Mouse (Mus musculus) embryonic stem cell, embryonic (primary cell): ENCODE measurements around the gene Psmd12.

Source experiments
- CTCF ChIA-PET, 4 experiments: fragments of 300-600 bp in 2 of 4; fragments of 350-600 bp in 2 of 4; sonication (Branson Sonifier 250); formaldehyde crosslinking; loops; one replicate each; lab custom pipeline; 2022; ENCODE audit warnings: inconsistent platforms in 2 of 4; lab: Charles Lee
- POLR2A ChIA-PET, 4 experiments: fragments of 300-600 bp in 2 of 4; fragments of 350-600 bp in 2 of 4; sonication (Branson Sonifier 250); formaldehyde crosslinking; loops; one replicate each; lab custom pipeline; 2022; ENCODE audit warnings: antibody characterized with exemption in 4 of 4, inconsistent platforms in 1 of 4; lab: Charles Lee

Gene Psmd12

GRCm38 (mm10) chr11:107452053-107452452 lies 27.2 kb upstream of the Psmd12 start:
- CTCF ChIA-PET: interaction anchor here in 1 of 4 experiments (1.1 kb wide), 1 partner anchor 10 kb away, joined by 4 read pairs; no protein-coding TSS in a partner anchor
- POLR2A ChIA-PET: interaction anchor here in 3 of 4 experiments (0.6 to 7.1 kb wide), 9 partner anchors 8 to 61 kb away, joined by 3 to 92 read pairs (median 4); no protein-coding TSS in a partner anchor

GRCm38 (mm10) chr11:107454546-107455462 lies 24.5 kb upstream of the Psmd12 start:
- POLR2A ChIA-PET: interaction anchor here (0.5 to 2.4 kb wide), 28 partner anchors 8 to 1898 kb away, joined by 3 to 14 read pairs (median 4); partner anchors contain the start of gene Pitpnc1 (in 1 of the 4)
- CTCF ChIA-PET: interaction anchor here in 3 of 4 experiments (0.6 to 1.8 kb wide), 7 partner anchors 8 to 77 kb away, joined by 3 to 11 read pairs (median 5); no protein-coding TSS in a partner anchor

DNA sequence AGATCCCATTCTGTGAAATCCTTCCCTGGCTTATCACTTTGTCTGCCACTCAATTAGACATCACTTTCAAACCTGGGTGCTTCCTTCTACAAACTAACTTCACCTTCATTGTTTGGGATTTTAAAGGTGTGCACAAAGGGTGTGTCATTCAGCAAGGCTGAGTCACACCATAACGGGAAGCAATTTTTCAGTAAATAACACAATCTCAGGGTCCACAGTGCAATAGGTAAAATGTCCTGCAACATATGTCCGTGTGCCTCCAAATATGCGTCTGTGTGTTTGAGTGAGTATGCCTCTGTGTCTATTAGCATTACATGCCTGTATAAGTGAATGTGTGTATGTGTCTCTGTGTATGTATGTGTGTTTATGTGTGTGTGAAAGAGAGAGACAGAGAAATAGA lies 22.0 kb upstream of the Psmd12 start:
- ChIA-PET POLR2A (interaction anchor here in 3 of 4 experiments (0.6 to 8.1 kb wide), 6 partner anchors 7 to 71 kb away, joined by 3 to 92 read pairs (median 3); no protein-coding TSS in a partner anchor), CTCF (interaction anchor here in 1 of 4 experiments (1.4 kb wide), 1 partner anchor 13 kb away, joined by 3 read pairs; the partner anchor contains the start of gene Pitpnc1)

- ChIA-PET POLR2A (interaction anchor here in 3 of 4 experiments (0.6 to 8.1 kb wide), 13 partner anchors 8 to 184 kb away, joined by 3 to 92 read pairs (median 5); partner anchors contain the start of gene Pitpnc1 (in 1 of the 3)), CTCF (interaction anchor here in 2 of 4 experiments (1.4 to 5.8 kb wide), 2 partner anchors 12 to 72 kb away, joined by 3 to 71 read pairs; partner anchors contain the start of gene Pitpnc1 (in 1 of the 2))
Measured at GRCm38 (mm10) chr11:107458286-107458685, 21.0 kb upstream of the Psmd12 start.

DNA sequence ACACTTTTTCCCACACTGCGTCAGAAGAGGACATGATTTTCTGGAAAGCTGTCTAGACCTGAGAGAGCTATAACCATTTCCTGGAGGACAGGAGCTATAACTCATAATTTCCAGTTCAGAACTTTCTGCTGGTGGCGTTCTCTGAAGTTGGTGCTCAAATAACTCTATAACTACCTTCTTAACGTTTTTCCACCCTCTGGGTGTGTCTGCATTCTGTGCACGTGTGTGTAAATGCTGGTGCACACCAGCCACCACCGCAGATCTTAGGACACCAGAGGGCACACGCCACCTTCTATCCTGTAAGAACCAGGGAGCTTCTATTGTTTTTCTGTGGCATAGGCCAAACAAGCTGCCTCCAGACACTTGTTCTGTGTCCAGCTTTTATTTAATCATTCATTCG lies 20.3 kb upstream of the Psmd12 start:
- POLR2A ChIA-PET: interaction anchor here in 2 of 4 experiments (1.0 to 8.1 kb wide), 14 partner anchors 8 to 460 kb away, joined by 3 to 92 read pairs (median 4); partner anchors contain the start of genes Pitpnc1 (in 2 of the 2) and Kpna2 (in 1 of the 2)
- CTCF ChIA-PET: interaction anchor here in 3 of 4 experiments (0.6 to 5.8 kb wide), 6 partner anchors 10 to 79 kb away, joined by 3 to 71 read pairs (median 3); no protein-coding TSS in a partner anchor

GRCm38 (mm10) chr11:107459828-107460227 lies 19.5 kb upstream of the Psmd12 start:
- ChIA-PET CTCF (interaction anchor here in 2 of 4 experiments (0.7 to 5.8 kb wide), 5 partner anchors 10 to 140 kb away, joined by 3 to 71 read pairs (median 3); no protein-coding TSS in a partner anchor), POLR2A (interaction anchor here in 2 of 4 experiments (0.5 to 8.1 kb wide), 12 partner anchors 9 to 460 kb away, joined by 3 to 92 read pairs (median 4); partner anchors contain the start of genes Pitpnc1 (in 2 of the 2) and Kpna2 (in 1 of the 2))

DNA sequence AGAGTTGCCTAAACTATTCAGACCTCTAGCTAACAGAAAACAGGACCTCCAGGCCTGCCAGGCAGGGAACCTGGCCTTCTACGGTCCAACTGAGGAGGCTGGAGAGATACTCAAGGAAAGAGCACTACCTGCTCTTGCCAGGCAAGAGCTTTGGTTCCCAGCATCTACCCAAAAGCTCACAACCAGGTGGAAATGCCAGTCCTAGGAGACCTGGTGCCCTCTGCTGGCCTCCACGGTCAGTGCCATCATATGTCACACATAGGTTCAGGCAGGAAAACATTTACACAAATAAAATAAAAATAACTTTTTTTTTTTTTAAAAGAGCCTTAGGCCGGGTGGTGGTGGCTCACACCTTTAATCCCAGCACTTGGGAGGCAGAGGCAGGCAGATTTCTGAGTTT lies 16.8 kb upstream of the Psmd12 start:
- POLR2A ChIA-PET: interaction anchor here (0.5 to 8.1 kb wide), 27 partner anchors 8 to 463 kb away, joined by 3 to 92 read pairs (median 4); partner anchors contain the start of genes Kpna2 (in 1 of the 4), Pitpnc1 (in 1 of the 4) and Psmd12 (in 1 of the 4)

DNA sequence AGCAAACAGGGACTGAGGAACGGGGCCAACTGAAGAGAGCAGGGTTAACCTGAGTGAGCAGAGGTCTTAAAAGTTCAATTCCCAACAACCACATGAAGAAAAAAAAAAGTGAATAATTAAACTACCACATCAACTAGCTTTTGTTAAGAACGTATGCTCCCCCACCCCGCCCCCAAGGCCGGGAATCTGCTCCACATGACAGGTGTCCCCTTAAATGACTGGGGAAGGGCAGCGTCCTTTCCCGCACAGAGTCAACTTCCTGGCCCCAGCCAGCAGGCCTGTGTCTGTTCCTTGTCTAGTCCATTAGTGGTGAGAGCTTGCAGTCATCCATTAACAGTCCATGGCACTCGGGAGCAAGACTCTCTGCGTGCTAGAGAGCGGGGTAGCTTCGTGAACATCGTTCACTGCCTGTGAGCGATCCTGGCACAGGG lies 16.0 kb upstream of the Psmd12 start:
- CTCF ChIA-PET: interaction anchor here (0.6 to 5.8 kb wide), 22 partner anchors 9 to 261 kb away, joined by 3 to 71 read pairs (median 6); no protein-coding TSS in a partner anchor
- POLR2A ChIA-PET: interaction anchor here (0.6 to 8.1 kb wide), 26 partner anchors 8 to 963 kb away, joined by 3 to 92 read pairs (median 4); partner anchors contain the start of genes Kpna2 (in 1 of the 4), Pitpnc1 (in 1 of the 4) and Psmd12 (in 1 of the 4)

More for the DNA sequence above, 16.8 kb upstream of the Psmd12 start:
- CTCF ChIA-PET: interaction anchor here (0.5 to 5.8 kb wide), 66 partner anchors 8 to 595 kb away, joined by 3 to 71 read pairs (median 4); partner anchors contain the start of genes Nol11 (in 1 of the 4) and Pitpnc1 (in 1 of the 4)

DNA sequence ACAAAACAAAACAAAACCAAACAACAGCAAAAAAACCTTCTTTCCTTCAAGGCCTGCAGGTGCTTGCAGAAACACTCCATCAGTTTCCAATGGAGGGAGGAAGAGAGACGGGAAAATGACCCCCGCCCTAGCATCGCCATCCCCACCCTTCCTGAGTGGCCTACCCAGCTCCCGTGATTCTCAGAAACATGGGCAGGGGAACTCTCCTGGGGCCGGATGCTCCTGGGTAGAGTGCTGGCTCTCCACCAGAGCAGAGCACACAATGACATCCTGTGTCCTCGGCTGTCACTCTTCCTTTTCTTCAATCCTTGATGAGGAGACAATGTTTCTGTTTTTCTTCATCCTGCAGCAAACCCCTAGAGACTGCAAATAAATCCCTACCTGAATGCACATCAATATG lies 15.1 kb upstream of the Psmd12 start:
- CTCF ChIA-PET: interaction anchor here in 3 of 4 experiments (0.6 to 5.8 kb wide), 5 partner anchors 9 to 262 kb away, joined by 3 to 71 read pairs (median 6); no protein-coding TSS in a partner anchor
- POLR2A ChIA-PET: interaction anchor here in 3 of 4 experiments (0.6 to 8.1 kb wide), 12 partner anchors 10 to 964 kb away, joined by 3 to 92 read pairs (median 4); partner anchors contain the start of gene Psmd12 (in 1 of the 3)

DNA sequence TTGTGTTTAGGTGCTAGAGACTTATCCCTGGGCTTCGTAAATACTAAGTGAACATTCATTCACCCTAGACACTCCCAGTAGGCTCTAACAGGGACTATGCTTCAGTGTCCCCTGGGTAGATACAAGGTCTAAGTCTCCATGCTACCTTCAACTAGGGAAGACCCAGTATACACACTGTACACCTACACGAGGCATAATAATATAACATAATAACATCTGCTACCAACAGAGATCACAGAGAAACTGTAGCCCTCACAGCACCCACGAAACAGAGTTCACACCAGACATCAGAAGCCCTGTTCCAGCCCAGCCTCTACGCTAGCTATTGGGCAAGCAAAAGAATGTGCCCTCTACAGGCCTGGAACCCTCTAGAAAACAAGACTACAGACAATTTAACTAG lies 14.2 kb upstream of the Psmd12 start:
- ChIA-PET POLR2A (interaction anchor here (0.6 to 2.8 kb wide), 17 partner anchors 10 to 760 kb away, joined by 3 to 10 read pairs (median 3); no protein-coding TSS in a partner anchor), CTCF (interaction anchor here (0.6 to 2.8 kb wide), 17 partner anchors 10 to 327 kb away, joined by 3 to 11 read pairs (median 5); partner anchors contain the start of gene Psmd12 (in 1 of the 4))

DNA sequence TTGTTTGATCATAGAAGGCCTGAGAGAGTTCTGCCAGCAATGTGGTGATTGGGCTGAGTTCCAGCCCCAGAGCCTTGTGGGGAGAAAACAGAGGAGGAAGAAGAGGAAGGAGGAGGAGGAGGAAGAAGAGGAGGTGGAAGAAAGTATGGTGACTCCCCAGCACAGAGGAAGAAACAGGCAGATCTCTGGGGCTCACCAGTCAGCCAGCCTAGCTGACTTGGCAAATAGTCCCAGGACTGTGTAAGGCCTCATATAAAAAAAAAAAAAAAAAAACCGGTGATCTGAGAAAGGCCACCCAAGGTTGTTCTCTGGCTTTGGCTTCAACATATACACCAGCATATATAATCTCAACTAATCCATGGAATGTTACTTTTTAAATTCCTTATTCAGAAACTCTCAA lies 13.3 kb upstream of the Psmd12 start:
- ChIA-PET CTCF (interaction anchor here (0.6 to 2.8 kb wide), 14 partner anchors 10 to 818 kb away, joined by 3 to 17 read pairs (median 6); no protein-coding TSS in a partner anchor), POLR2A (interaction anchor here in 3 of 4 experiments (0.6 to 2.8 kb wide), 14 partner anchors 11 to 783 kb away, joined by 3 to 10 read pairs (median 4); no protein-coding TSS in a partner anchor)

DNA sequence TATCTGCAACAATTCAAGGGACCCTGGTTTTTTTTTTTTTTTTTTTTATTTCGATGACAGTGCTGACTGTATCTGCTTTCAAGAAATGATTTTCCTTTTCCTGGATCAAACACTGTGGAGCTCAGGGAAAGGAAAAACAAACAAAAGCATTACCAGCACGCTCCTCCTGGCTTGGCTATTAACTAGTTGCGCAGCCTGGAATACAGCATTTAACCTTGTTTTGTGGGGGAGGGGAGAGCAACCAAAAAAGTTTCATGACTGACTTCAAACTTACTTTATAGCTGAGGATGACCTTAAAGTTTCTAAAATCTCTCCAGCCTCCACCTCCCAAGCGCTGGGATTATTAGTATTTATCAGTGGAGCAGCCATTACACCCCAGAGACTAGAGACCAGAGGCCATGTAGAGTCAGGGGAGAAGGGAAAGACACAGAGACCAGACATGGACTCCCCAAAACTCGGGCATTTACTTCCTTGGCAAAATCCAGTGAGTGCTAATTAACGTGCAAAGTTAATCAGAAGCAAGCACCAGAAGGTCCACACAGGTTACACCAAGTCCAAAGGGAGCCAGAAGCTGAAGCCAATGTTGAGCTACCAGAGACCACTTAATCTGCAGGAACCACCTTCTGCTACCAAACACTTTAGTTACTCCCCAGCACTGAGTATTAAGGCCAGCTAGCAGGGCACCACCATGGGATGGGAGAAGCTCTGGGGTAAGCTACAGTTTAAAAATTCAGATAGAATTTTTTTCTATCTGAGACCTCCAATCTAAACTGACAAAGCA lies 12.5 kb upstream of the Psmd12 start:
- CTCF ChIA-PET: interaction anchor here (0.5 to 2.8 kb wide), 14 partner anchors 9 to 819 kb away, joined by 3 to 17 read pairs (median 4); no protein-coding TSS in a partner anchor
- POLR2A ChIA-PET: interaction anchor here in 3 of 4 experiments (0.6 to 2.8 kb wide), 22 partner anchors 9 to 784 kb away, joined by 3 to 10 read pairs (median 4); partner anchors contain the start of genes Bptf (in 1 of the 3) and Psmd12 (in 1 of the 3)

GRCm38 (mm10) chr11:107468252-107469030 lies 10.8 kb upstream of the Psmd12 start:
- POLR2A ChIA-PET: interaction anchor here in 3 of 4 experiments (0.6 to 4.9 kb wide), 14 partner anchors 7 to 328 kb away, joined by 3 to 24 read pairs (median 4); no protein-coding TSS in a partner anchor
- CTCF ChIA-PET: interaction anchor here (0.6 to 5.2 kb wide), 18 partner anchors 27 to 280 kb away, joined by 3 to 37 read pairs (median 4); partner anchors contain the start of gene Nol11 (in 1 of the 4)

- POLR2A ChIA-PET: interaction anchor here in 3 of 4 experiments (0.6 to 4.9 kb wide), 29 partner anchors 8 to 328 kb away, joined by 3 to 24 read pairs (median 5); partner anchors contain the start of gene Psmd12 (in 2 of the 3)
- CTCF ChIA-PET: interaction anchor here (0.6 to 5.2 kb wide), 16 partner anchors 10 to 204 kb away, joined by 3 to 37 read pairs (median 4); no protein-coding TSS in a partner anchor
Measured at GRCm38 (mm10) chr11:107469031-107469522, 10.2 kb upstream of the Psmd12 start.
